Comparison of ENCODE assay signal across 15 mouse cellular contexts in the genomic region with DNA sequence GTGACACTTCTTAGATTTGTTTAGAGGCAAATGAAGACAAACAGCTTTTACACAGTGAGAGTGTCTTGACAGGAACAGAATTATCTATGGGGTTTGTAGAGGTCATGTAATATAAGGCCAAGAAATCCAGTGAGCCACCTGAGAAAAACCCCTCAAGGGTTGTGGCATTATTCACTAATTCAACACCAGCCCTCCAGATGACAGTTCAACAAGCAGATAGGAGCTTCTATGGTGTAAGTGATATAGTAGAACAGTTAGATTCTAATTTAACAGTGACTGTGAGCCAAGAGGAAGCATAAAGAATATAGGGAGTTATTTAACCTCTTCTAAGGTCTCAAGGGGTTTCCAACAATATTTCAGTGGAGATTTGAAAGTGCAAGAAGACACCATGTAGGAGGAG.
"Had no signal": no experiment of that assay in that cellular context is flagged by ENCODE, and none has a peak within 500 bp of the region (broad histone marks: within the 10 kb centered on the region; RNA-seq: fewer than 3 reads in every experiment).

No protein-coding gene starts in this region.

- H3K9ac ChIP-seq: neural tube, embryonic 15.5 days; stomach, embryonic 15.5 days had no signal

- H3K27ac ChIP-seq: neural tube, embryonic 15.5 days; stomach, embryonic 15.5 days; stomach, postnatal 0 days had no signal

- H3K4me3 ChIP-seq: neural tube, embryonic 15.5 days; stomach, embryonic 15.5 days had no signal

- H3K27me3 ChIP-seq: neural tube, embryonic 15.5 days; stomach, embryonic 15.5 days had no signal

- H3K4me2 ChIP-seq: stomach, embryonic 15.5 days had no signal

- H3K9me3 ChIP-seq: neural tube, embryonic 15.5 days; stomach, embryonic 15.5 days had no signal

- DNase-seq: retina, postnatal 1 day; right cerebral cortex, adult 18-20 months; right cerebral cortex, postnatal 14 days; right cerebral cortex, postnatal 25 days; right cerebral cortex, postnatal 4 days; spleen, adult 18-20 months; thymus, adult 18-20 months; thymus, adult 2 months; thymus, postnatal 14 days; thymus, postnatal 25 days; thymus, postnatal 36 days; thymus, postnatal 4 days had no signal
